Mouse (Mus musculus) heart, postnatal 14 days (tissue): ENCODE data around the gene Fam166a. TPM values are rescaled to one million over a fixed set of nuclear protein-coding genes. Genes with fewer than 3 reads are reported as not detected.

ENCODE experiments used
- DNase-seq, 2 experiments: peaks; one replicate each; pipeline ENCODE4 v3.0.0; 2021 to 2022
- intact Hi-C: fragments of 180-260 bp; cut with DNase I; formaldehyde crosslinking; loops from one replicate; pipeline ENCODE4 v1.15.1; 2025
- total RNA-seq, 2 experiments: library from RNA; stranded (reverse); gene quantifications; 2 replicates each; pipeline ENCODE4 v1.2.3; 2021

Fam166a gene
- total RNA-seq, 2 experiments from 2014 or later = not detected

- no peak for DNase-seq
- intact Hi-C loops = loop anchor here (5.0 kb wide), 1 partner anchor 41 kb away; no protein-coding TSS in a partner anchor
Measured at GRCm38 (mm10) chr2:25183336-25183735, 35.2 kb upstream of the Fam166a start.

GRCm38 (mm10) chr2:25184496-25184895 lies 34.0 kb upstream of the Fam166a start:
- no peak for DNase-seq
- intact Hi-C loops = loop anchor here (5.0 kb wide), 1 partner anchor 42 kb away; no protein-coding TSS in a partner anchor

GRCm38 (mm10) chr2:25185625-25186574 lies 32.6 kb upstream of the Fam166a start:
- DNase-seq = peak; percentile 58 to 68
- intact Hi-C loops = loop anchor here (1.0 to 2.0 kb wide), 2 partner anchors 59 to 87 kb away; no protein-coding TSS in a partner anchor

GRCm38 (mm10) chr2:25186575-25186930 lies 32.0 kb upstream of the Fam166a start:
- no peak for DNase-seq
- intact Hi-C loops = loop anchor here (1.0 to 2.0 kb wide), 2 partner anchors 59 to 88 kb away; no protein-coding TSS in a partner anchor

GRCm38 (mm10) chr2:25187841-25188240 lies 30.7 kb upstream of the Fam166a start:
- no peak for DNase-seq
- intact Hi-C loops = loop anchor here (2.0 kb wide), 1 partner anchor 89 kb away; no protein-coding TSS in a partner anchor

- peak; percentile 87 to 88 for DNase-seq
- intact Hi-C loops = loop anchor here (1.0 kb wide), 1 partner anchor 35 kb away; no protein-coding TSS in a partner anchor
Measured at GRCm38 (mm10) chr2:25193330-25193770, 25.2 kb upstream of the Fam166a start.

GRCm38 (mm10) chr2:25194006-25194405 lies 24.5 kb upstream of the Fam166a start:
- intact Hi-C loops = loop anchor here (2.0 kb wide), 1 partner anchor 61 kb away; the partner anchor contains the start of gene Tmem203
- no peak for DNase-seq

GRCm38 (mm10) chr2:25194486-25195171 lies 23.9 kb upstream of the Fam166a start:
- intact Hi-C loops = loop anchor here (2.0 to 5.0 kb wide), 2 partner anchors 60 to 138 kb away; partner anchors contain the start of genes Man1b1 and Tmem203
- DNase-seq = no peak

GRCm38 (mm10) chr2:25195211-25196156 lies 23.1 kb upstream of the Fam166a start:
- intact Hi-C loops = loop anchor here (2.0 to 5.0 kb wide), 2 partner anchors 59 to 137 kb away; partner anchors contain the start of genes Man1b1 and Tmem203

GRCm38 (mm10) chr2:25196172-25196954 lies 22.2 kb upstream of the Fam166a start, which contains the start of gene Tor4a:
Tor4a (minus strand) TSS chr2:25196886.
- DNase-seq = peak; percentile 78 to 84
- intact Hi-C loops = loop anchor here (5.0 kb wide), 1 partner anchor 136 kb away; the partner anchor contains the start of gene Man1b1

More at GRCm38 (mm10) chr2:25195211-25196156, 23.1 kb upstream of the Fam166a start:
- DNase-seq = peak; percentile 66 to 67

GRCm38 (mm10) chr2:25197191-25197590 lies 21.4 kb upstream of the Fam166a start:
- no peak for DNase-seq
- intact Hi-C loops = loop anchor here (5.0 kb wide), 1 partner anchor 135 kb away; the partner anchor contains the start of gene Man1b1

GRCm38 (mm10) chr2:25197946-25198345 lies 20.6 kb upstream of the Fam166a start:
- intact Hi-C loops = loop anchor here (5.0 kb wide), 1 partner anchor 134 kb away; the partner anchor contains the start of gene Man1b1
- DNase-seq = no peak

GRCm38 (mm10) chr2:25200631-25201030 lies 17.9 kb upstream of the Fam166a start:
- intact Hi-C loops = no loop called here

GRCm38 (mm10) chr2:25203631-25204214 lies 14.8 kb upstream of the Fam166a start:
- DNase-seq = no peak

More at GRCm38 (mm10) chr2:25200631-25201030, 17.9 kb upstream of the Fam166a start:
- no peak for DNase-seq

GRCm38 (mm10) chr2:25207593-25207992 lies 11.0 kb upstream of the Fam166a start:
- intact Hi-C loops = no loop called here
- no peak for DNase-seq

More at GRCm38 (mm10) chr2:25203631-25204214, 14.8 kb upstream of the Fam166a start:
- intact Hi-C loops = no loop called here

GRCm38 (mm10) chr2:25210686-25211085 lies 7.9 kb upstream of the Fam166a start:
- intact Hi-C loops = no loop called here
- DNase-seq = peak in 1 of 2 experiments; percentile 16

GRCm38 (mm10) chr2:25211121-25211670 lies 7.3 kb upstream of the Fam166a start, which contains the start of gene Nelfb:
Nelfb (minus strand) TSS chr2:25211489.
- peak; percentile 89 to 93 for DNase-seq
- intact Hi-C loops = no loop called here
